Mouse (Mus musculus) lung, postnatal 10 days (tissue): Measurements from ENCODE around the gene Tiam2.

Experiments
- DNase-seq: peaks from one replicate; pipeline ENCODE4 v3.0.0; 2021

The Tiam2 gene

DNA sequence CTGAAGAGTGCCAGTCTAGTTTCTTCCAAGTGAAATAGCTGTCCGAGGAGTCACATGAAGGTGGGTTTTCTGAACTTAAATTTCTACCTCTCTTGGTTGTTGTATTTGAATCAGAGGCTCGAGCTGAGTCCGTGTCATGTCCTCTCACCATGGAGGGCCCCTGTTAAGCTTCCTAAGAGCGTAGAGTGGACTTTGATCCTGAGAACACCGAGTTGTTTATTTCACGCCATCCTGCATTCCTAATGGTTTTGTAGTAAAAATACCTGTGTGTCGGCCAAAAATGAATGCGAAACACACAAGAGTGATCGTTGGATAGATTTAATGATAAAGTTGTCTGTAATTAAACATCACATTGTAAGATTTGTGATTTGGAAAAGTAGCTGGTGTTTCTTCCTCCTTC lies 128.5 kb downstream of the Tiam2 start:
- DNase-seq, result no peak

DNA sequence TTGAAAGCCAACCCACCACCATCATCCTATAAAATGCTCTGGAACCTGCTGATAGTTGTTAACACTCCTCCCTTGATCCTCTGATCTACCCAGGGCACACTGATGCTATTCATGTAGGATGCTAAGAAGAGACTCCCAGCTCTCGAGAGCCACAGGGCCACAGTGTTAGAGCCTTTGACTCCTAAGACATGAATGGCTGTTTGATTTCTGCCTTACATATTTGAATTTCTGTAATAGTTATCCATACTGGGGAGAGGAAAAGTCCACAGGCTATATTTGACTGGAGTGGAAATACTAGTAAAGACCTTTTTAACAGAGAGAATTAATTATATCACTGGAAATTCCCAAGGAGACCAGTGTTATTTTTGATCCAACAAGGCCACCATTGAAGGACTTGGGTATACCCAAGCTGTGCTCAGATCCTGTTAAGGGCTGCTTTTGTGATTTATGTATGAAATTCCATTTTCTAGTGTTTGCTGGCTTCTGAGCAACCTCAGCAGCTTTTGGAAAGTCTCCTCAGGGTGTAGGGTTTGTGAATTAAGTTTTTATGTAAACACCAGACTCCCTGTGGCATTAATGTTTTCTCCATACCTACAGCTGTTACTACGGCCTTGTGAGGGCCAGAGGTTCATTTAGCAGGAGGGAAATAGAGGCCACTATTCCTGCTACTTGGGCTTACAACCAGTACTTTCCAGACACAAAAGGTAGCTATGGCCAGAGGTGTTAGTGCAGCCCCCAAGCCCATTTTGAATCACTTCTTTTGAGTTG lies 131.7 kb downstream of the Tiam2 start:
- no peak for DNase-seq

DNA sequence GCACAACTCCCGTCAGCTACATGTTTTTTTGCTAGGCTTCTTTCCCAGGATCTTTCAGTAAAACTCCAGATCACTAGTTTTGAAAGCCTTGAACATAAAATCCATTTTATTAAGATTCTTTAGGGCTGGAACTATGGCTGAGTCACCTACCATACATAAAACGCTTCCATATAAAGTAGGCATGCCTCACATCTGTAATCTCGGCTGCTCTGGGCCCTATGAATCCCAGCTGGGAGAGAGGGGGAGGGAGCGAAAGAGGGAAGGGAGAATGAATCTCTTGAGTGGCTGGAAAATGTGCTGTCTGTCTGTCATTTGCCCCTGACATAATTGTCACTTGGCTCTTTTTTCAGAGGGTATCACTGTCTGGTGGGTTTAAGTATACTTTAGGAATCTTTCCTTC lies 139.5 kb downstream of the Tiam2 start:
- DNase-seq, result no peak

DNA sequence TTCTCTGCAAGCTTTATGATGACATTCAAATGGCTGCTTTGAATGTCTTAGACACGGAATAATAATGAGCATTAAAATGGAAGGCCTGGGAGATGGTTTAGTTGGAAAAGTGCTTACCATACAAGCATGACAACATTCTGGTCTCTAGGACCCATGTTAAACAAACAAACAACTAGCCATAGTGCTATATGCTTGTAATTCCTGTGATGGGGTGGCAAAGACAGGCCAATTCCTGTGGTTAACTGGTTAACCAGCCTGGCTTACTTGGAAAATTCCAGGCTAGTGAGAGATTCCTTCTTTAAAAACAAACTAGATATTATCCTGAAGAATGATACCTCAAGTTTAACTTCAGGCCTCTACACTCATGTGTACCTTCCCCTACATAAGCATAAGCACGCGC lies 140.3 kb downstream of the Tiam2 start:
- DNase-seq, result no peak

DNA sequence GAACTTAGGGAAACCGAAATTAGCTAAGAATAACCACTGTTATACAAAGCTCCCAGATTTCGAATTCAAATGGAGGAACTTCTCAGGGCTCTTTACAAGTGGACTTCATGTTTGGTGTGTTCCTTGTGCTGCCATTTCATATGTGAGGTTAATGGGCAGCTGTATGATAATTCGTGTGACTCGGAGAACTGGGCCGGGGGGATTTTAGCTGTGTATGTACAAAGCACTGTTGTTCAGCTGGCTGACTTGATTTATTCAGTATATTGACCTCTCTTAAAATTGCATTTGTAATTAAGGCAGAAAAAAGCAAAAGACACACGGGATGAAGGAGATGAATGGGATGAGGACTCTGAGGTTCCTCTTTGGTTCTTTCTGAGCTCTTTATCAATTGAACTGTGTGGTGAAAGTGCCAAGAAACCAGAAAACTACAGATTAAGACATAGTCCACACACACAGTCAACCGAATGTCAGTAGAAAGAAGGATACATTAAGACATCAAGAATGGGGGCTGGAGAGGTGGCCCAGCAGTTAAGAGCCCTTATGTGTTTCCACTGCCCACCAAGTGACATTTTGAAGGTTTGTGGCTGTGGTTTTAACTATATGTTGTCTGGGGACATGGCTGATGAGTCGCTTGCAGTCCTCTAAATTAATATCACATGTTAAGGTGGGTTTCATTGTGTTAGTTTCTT lies 141.4 kb downstream of the Tiam2 start:
- DNase-seq, result no peak

DNA sequence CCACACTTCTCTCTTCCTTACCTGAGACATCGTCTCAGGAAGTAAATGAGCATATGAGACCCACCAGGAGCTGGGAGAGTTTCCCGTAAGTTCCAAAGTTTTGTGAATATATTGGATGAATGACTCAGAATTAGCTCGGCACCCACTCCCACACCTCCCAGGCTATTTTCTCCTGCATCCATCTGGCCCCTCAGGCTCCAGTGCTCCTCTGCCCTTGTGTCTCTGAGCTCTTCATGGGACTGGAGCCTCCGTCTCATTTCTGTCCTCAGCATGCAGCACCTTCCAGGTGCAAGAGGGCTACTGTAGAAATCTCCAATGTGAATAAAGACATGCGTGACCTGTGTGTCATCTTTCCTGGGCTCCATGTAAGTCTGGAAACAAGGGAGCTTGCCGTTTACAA lies 145.6 kb downstream of the Tiam2 start:
- DNase-seq, result no peak

DNA sequence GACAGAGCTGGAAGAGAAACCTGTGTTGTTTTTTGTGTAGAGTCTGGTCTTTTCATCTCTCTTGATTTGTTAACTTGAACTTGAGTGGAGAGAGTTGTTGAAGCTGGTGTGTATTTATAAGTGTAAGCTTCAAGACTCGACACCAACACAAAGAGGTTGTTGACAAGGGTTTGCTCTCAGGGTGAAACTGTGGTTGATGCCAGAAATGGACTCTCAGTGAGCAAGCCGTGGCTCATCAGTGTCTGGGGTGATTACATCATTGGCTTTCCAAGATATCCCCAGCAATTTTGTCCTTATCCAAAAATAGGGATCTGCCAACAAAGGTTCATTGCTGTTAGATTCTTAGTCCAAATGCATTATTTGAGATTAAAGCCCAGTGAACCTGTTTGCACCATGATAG lies 150.2 kb downstream of the Tiam2 start:
- no peak for DNase-seq

DNA sequence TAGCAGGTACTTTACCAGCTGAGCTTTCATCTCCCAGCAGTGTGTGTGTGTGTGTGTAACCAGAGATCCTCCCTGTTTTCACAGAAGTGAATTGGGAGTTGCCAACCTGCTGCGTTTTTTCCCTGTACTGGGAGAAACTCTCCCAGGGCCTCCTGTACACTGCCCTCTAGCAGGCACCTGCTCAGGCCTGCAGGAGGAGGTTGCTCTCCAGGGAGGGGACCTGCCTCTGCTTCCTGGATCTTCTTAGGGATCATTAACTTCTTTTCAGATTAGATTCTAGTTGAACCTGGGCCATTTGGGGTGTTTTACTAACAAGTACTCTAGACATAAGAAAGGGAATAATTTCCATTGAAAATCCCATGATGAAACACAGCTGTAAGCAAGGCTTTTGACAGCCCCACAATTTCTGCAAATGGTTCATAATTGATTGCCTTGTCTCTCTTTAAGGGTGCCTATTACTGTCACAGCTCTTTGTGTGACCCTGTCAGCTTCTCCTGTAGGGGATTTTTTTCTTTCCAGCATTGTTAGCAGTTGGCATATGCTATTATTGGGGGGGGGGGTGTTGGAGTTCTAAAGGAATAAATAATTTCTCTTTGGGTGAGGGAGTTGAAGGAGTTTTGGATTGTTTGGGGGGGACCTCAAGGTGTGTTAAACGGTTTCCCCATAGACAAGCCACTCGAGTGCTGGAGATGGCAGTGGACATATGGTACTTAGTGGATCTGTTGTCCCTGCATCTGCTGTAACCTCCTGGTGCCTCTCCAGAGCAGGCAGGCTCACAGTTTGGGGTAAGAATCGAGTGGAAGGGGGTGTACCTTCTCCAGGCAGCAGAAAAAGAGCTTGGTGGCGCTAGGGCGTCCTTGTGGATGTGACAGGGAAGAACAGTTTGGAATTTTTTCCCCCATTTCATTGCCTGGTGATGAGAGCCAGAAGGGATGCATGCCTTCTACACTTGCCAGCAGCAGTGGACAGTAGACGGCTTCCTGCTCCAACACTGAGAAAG lies 155.5 kb downstream of the Tiam2 start:
- no peak for DNase-seq

DNA sequence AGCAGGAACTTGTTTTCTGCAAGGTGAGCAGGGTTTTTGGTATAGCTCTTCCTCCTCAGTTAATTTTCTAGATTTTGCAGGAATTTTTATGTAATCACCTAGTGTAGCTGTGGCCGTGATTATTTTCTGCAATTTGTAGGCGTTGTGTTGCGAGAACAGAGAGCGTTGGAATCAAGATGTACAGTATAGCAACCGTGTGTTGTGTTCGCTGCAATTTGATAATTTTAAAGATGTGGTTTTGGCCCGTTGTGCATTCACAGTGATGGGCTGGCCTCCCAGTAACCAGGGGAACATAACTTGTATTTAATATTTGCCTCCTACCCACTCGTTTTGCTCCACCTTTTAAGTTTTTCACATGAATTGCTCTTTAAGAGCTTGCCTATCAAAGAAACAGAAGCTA lies 156.7 kb downstream of the Tiam2 start:
- DNase-seq, result no peak

DNA sequence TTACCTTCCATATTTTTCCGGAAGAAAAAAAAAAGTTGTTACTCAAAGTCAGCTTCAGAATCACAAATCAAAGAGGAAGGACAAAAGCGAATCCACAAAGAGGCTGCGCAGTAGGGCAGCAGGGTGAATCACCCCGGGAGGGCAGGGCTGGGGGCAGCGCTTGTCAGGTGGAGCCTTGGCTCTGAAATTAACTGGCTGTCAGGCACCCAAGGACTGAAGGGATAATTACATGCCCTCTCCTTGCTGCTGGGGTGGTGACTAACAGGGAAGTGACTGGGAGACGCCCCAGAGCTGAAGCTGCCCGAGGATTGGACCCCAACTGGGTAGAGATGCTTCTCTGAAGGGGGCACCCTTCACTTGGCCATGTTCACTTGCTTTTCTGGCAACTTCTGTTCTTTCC lies 159.5 kb downstream of the Tiam2 start:
- no peak for DNase-seq

DNA sequence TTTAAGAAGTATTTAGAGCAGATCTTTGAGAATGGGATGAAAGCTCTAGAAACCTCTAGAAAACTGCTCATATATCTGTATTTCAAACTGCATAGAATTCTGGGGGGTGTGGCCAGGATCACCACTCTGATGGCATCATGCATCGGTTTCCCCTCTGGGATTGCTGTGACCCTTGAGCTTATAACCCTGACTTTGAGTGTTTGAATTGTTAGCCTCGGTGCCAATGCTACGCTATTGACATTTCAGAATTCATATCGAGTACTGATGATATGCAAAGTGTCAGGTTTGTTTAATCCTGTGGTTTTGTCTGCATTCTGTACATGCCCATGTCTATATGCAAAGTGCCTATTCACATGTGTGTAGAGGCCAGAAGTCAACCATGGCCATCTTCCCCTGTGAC lies 160.8 kb downstream of the Tiam2 start:
- DNase-seq, result no peak

DNA sequence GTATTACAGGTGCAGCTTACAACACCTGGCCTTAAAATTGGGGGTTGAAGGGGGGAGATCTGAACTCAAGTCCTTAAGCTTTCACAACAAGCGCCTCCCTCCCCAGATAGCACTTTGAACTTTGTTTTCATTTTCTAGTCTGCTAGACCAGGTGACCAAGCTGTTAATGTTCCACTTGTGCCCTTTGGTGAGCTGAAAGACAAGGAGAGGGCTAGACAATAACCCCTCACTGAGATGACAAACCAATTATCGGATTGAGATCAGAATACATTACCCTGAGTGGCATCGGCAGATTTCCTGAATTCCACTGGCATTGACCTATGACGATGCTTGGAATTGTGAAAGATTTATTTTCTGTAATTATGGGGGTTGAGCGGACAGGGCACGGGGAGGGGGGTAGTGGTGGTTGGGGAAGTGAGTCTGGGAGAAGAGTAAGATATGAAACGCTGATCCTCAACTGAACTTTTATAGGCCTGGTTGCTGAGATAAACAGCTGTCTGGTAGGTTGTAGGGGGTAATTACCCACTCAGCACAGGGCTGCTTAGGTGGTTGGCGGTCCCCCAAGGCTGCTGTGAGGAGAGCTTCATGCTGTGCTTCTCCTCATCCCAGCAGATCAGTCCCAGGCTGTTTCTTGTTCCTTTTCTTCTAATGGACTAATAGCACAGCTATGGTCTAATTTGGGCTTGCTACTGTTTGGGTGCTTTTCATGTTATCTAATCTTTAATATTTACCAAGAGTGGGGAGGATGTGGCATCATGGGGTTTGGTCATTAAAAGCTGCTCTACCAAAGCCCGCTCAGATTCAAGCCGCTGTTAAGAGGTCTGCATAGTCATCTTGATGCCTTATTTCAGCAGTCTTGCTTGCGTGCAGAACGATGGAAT lies 161.6 kb downstream of the Tiam2 start:
- no peak for DNase-seq

DNA sequence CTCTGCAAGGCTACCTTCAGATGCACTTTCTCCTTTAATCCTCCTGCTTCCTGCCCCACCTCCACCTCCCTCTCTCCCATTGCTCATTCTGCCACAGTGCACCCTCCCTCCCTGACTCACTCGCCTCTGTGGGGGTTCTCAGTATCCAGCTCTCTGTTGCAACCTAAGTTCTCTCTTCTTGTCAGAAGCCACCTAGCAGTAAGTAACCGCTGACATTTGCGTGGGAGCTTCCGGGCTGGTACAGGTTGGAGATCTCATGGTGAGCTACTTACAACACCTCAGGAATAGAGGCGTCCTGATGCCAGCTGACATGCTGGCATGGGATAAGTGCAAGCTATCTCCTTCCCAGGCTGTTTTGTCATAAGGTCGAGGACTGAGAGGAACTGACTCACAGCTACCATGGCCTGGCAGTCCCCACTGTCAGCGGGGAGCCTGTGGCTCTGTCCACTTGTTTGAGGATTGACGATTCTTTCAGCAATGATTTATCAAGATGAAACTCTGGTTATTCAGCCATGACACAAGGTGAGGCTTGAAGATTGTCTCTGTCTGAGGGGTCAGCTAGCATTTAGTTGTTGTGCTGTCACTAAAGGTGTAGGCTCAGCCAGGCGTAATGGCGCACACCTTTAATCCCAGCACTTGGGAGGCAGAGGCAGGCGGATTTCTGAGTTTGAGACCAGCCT lies 164.0 kb downstream of the Tiam2 start:
- no peak for DNase-seq

DNA sequence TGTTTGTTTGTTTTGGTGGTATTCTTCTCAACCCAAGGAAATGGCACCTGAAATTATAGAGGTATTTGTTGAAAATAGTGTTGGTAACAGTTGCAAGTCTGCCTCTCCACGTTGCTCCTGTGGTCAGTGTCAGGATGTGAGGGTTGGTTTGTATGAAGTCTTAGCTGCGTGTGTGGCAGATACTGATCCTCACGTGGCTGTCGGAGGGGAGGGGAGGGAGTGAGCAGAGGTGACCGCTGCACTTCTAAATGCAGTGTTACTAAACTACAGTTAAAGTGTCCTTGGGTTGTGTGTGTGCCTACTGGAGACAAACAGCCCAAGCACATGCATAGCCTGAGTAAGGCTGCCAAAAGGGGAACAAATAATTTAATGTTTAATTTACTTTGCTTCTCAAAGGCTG lies 164.7 kb downstream of the Tiam2 start:
- no peak for DNase-seq

DNA sequence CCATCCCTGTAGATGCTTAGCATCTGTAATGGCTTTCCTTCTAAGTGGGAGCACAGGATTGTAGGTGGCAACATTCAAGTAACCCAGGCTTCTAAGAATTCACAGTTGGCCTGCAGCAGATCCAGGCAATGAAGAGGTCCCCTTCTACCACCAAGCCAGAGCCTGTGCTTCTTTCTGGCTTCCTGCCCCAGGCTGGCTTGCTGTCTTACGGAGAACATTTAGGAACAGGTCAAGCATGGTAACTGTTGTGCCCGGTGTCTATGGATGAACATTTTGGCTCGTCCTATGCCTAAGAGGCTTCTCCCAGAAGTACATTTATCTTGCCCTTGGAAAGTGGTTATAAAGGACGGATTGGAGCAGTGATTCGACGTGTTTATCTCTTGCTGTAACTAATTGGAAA lies 165.3 kb downstream of the Tiam2 start:
- no peak for DNase-seq

DNA sequence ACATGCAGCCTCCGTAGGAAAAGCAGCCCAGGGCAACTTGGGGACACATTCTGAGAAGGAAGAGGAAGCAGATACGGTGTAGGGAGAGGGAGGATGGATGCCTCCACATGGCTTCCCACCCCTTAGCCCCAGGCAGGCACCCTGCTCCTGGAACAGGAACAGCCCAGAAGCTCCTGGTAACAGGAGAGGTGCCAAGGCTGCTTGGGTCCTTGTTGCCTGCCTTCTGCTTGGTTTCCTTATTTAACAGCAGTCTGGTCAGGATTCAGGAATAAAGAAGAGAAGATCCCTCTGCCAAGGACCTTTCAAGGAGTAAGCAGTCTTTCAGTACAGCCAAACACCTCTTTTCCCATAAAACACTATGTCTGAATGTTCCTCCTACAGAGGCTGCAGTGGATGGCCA lies 169.2 kb downstream of the Tiam2 start:
- no peak for DNase-seq

DNA sequence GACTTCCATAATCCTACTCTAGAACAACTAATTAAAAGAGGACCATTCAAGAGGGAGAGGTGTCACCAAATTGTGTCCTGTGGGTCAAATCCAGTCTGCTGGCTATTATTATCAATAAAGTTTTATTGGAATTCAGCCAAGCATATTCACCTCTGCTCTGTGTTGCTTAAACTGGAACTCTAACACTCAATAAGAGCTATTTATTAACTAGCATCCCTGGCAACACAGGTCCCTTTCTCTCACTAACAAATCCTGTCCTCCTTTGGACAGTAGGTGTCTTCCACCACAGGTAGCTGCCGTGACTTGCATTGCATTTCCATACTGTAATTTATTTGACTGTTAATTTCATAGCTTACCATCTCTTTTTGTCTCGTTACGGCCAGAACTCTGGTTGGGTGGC lies 169.7 kb downstream of the Tiam2 start:
- no peak for DNase-seq

DNA sequence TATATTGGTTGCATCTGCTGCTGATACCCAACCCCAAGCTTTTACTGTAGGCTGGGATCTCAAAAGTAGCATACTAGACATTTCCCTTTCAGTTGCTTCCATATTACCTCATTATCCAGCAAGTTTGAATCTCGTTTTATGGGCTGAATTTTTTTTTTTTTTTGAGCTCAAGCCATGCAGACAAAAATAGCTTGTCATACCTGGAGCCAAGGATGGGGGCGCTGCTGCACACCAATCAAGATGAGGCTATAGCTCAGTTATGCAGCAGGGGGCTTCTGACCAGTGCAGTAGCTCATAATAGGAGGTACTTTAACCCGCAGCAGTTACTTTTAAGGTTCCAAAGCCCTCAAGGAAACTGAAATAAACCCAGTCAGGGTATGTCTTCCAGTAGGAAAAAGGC lies 171.7 kb downstream of the Tiam2 start:
- peak; percentile 67 for DNase-seq

DNA sequence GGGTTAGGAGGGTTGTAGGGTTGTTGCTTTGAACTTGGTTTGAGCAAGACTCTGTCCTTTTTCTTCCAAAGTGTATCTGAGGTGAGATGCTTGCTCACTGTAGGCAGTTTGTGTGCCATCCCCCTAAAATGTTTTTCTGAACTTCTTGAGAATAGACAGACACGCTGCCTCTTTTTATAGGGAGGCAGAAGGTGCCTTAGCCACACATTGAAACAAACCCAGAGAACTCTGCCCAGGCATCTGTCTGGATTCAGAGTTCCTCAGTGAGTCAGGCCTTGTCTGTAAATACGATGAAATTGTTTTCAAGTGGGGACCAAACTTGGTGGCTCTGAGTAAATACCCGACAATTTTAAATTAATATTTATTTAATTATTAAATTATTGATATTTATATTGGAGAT lies 172.2 kb downstream of the Tiam2 start:
- no peak for DNase-seq

DNA sequence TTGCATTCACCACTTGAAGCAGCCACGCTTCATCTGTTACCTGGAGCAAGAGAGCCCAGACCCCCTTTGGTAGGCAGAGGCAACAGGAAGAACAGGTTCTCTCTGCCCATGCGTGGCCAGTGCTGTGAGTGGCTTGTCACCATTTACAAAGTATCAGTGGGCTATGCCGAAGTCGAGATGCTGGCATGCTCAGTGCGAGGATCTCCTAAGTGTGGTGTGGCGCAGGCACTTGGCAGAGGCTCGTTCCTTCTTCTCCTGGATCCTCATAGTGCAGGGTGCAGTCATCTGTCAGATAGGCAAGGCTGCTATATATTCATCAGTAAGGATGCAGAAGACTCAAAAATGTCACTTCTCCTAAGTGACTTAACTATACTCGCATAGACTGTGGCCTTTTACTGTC lies 173.1 kb downstream of the Tiam2 start:
- no peak for DNase-seq

DNA sequence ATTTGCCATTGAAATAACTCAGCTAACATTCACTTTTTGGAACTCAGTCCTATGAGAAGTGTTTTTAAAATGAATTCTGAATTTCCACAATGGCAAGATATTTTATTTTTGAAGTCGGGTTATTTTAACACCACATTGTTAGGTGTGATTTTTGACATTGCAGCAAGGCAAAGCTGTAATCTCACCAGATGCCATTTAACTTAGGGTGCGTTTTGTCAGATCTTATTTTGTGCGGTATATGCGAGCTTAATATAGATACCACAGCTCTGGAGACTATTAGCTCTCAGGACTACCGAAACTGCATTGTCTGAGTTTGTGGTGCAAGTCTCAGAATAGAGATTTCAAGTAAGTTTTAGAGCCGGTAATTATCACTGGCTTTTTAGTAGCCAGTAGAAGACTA lies 173.7 kb downstream of the Tiam2 start:
- no peak for DNase-seq

DNA sequence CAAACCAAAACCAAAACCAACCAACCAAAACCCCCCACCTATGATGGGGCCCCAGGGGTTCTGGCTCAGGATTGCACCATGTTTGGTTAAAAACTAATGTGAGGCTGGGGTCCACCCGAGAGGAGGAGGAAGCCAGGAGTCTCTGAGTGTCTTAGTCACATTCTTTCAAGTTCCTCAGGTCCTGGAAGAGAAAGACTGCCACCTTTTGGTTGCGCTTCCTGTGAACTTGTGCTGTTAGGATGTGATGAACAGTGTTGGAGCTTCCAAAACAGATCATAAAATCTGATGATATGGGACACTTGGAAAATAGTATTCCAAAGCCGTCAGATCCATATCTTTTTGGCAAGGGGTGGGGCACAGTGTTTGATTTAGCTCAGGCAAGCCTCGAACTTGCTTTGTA lies 174.6 kb downstream of the Tiam2 start:
- no peak for DNase-seq
